Mouse (Mus musculus) forebrain, embryonic 16.5 days (tissue): ENCODE results near the gene Samd4b. TPM values are rescaled to one million over a fixed set of nuclear protein-coding genes. Genes with fewer than 3 reads are reported as not detected.

Source experiments
- ATAC-seq: fragments of 200-750 bp; cut with Nextera tagmentation; 2 replicates; pipeline ENCODE4 v1.8.0; 2017; ENCODE audit warnings: mild to moderate bottlenecking, moderate library complexity
- H3K27ac ChIP-seq: fragments of 300-500 bp; sonication (generic); 2 replicates; pipeline ENCODE4 v1.5.1; 2014; ENCODE audit warnings: low read length, control low read depth
- H3K27me3 ChIP-seq: fragments of 300-500 bp; sonication (generic); replicated peaks from 2 replicates; pipeline ENCODE4 v1.6.1; 2014; ENCODE audit warnings: low read length; ENCODE audit not compliant: control insufficient read depth, insufficient read depth
- H3K36me3 ChIP-seq: fragments of 300-500 bp; sonication (generic); 2 replicates; pipeline ENCODE4 v1.6.1; 2014; ENCODE audit not compliant: control insufficient read depth, insufficient read depth
- H3K4me1 ChIP-seq: fragments of 300-500 bp; sonication (generic); replicated peaks from 2 replicates; pipeline ENCODE4 v1.6.1; 2014; ENCODE audit warnings: low read length; ENCODE audit not compliant: control insufficient read depth, insufficient read depth
- H3K4me2 ChIP-seq: fragments of 300-500 bp; sonication (generic); 2 replicates; pipeline ENCODE4 v1.6.1; 2014; ENCODE audit warnings: mild to moderate bottlenecking, low read length, control low read depth
- H3K4me3 ChIP-seq: fragments of 300-500 bp; sonication (generic); replicated peaks from 2 replicates; pipeline ENCODE4 v1.5.1; 2014; ENCODE audit warnings: mild to moderate bottlenecking, low read length, control low read depth
- H3K9ac ChIP-seq: fragments of 300-500 bp; sonication (generic); replicated peaks from 2 replicates; pipeline ENCODE4 v1.6.1; 2014; ENCODE audit warnings: low read depth, low read length, control low read depth
- H3K9me3 ChIP-seq: fragments of 300-500 bp; sonication (generic); 2 replicates; pipeline ENCODE4 v1.6.1; 2016; ENCODE audit warnings: low read length; ENCODE audit not compliant: control insufficient read depth
- WGBS: fragments of 180-500 bp; shearing (Covaris S2); extraction: QIAGEN DNeasy Blood & Tissue Kit; methylation state at CpG from one replicate; pipeline ENCODE4 v1.1.7; 2014; 5-methylcytosine and 5-hydroxymethylcytosine counted together
- polyA plus RNA-seq: library from polyadenylated mRNA; unstranded; fragments of >200 nt; fragmentation: Nextera tagmentation; extraction: Ambion mirVana; gene quantifications from 2 replicates; pipeline ENCODE4 v1.2.1, GENCODE M21; 2015

Gene Samd4b
- polyA plus RNA-seq = 25.3 and 26.3 TPM in 2 replicates

GRCm38 (mm10) chr7:28597642-28598446 lies at the start of gene Samd4b, which contains the start of gene Pak4:
Samd4b (minus strand) TSS chr7:28598144.
Pak4 (minus strand) TSS chr7:28598185.
- ATAC-seq = peak; percentile 96
- no peaks in the 10 kb centered on the region for H3K27me3 ChIP-seq
- H3K4me2 ChIP-seq = peak within 1 kb of the TSS; percentile 80
- peak within 1 kb of the TSS; percentile 73 for H3K27ac ChIP-seq
- peak within 1 kb of the TSS; percentile 76 for H3K9ac ChIP-seq
- no peaks in the 10 kb centered on the region for H3K36me3 ChIP-seq
- peak within 1 kb of the TSS; percentile 67 for H3K4me3 ChIP-seq
- no peaks in the 10 kb centered on the region for H3K9me3 ChIP-seq
- under 1% methylated on average over 66 of the region's 66 CpGs for WGBS
- peaks cover 35% of the 10 kb centered on the region for H3K4me1 ChIP-seq

GRCm38 (mm10) chr7:28647016-28647415 lies 49.1 kb upstream of the Samd4b start:
- 60% methylated on average over 7 of the region's 7 CpGs for WGBS
- ATAC-seq = no peak
- Histone ChIP-seq H3K9me3 (no peaks in the 10 kb centered on the region), H3K36me3 (no peaks in the 10 kb centered on the region), H3K4me1 (no peaks in the 10 kb centered on the region), H3K27me3 (no peaks in the 10 kb centered on the region), H3K4me3 (no peak overlapping the region), H3K9ac (no peak overlapping the region), H3K4me2 (no peak overlapping the region), H3K27ac (no peak overlapping the region)

GRCm38 (mm10) chr7:28645947-28646475 lies 48.1 kb upstream of the Samd4b start:
- WGBS = 87% methylated on average over 2 of the region's 2 CpGs
- Histone ChIP-seq H3K4me3 (no peak overlapping the region), H3K4me2 (no peak overlapping the region), H3K27ac (no peak overlapping the region), H3K27me3 (no peaks in the 10 kb centered on the region), H3K9ac (no peak overlapping the region), H3K4me1 (no peaks in the 10 kb centered on the region), H3K36me3 (no peaks in the 10 kb centered on the region), H3K9me3 (no peaks in the 10 kb centered on the region)
- ATAC-seq = no peak

- Histone ChIP-seq H3K9me3 (no peaks in the 10 kb centered on the region), H3K36me3 (no peaks in the 10 kb centered on the region), H3K4me1 (no peaks in the 10 kb centered on the region), H3K4me3 (no peak overlapping the region), H3K27ac (no peak overlapping the region), H3K9ac (no peak overlapping the region), H3K27me3 (no peaks in the 10 kb centered on the region), H3K4me2 (no peak overlapping the region)
- WGBS = 17% methylated on average over 6 of the region's 6 CpGs
- ATAC-seq = no peak
Measured at GRCm38 (mm10) chr7:28645366-28645765, 47.4 kb upstream of the Samd4b start.

- WGBS = 89% methylated on average over 8 of the region's 8 CpGs
- Histone ChIP-seq H3K4me2 (no peak overlapping the region), H3K27ac (no peak overlapping the region), H3K9me3 (no peaks in the 10 kb centered on the region), H3K27me3 (no peaks in the 10 kb centered on the region), H3K4me1 (no peaks in the 10 kb centered on the region), H3K36me3 (no peaks in the 10 kb centered on the region), H3K9ac (no peak overlapping the region), H3K4me3 (no peak overlapping the region)
- no peak for ATAC-seq
Measured at GRCm38 (mm10) chr7:28641546-28641945, 43.6 kb upstream of the Samd4b start.

GRCm38 (mm10) chr7:28637511-28637910 lies 39.6 kb upstream of the Samd4b start:
- Histone ChIP-seq H3K9me3 (0 out of 2 replicates have a peak, but pooled peaks cover 2% of the 10 kb centered on the region), H3K27me3 (no peaks in the 10 kb centered on the region), H3K9ac (no peak overlapping the region), H3K36me3 (no peaks in the 10 kb centered on the region), H3K4me2 (no peak overlapping the region), H3K4me3 (no peak overlapping the region), H3K27ac (no peak overlapping the region), H3K4me1 (no peaks in the 10 kb centered on the region)
- ATAC-seq = no peak
- WGBS = 32% methylated on average over 8 of the region's 8 CpGs

GRCm38 (mm10) chr7:28634128-28634527 lies 36.2 kb upstream of the Samd4b start:
- Histone ChIP-seq H3K36me3 (no peaks in the 10 kb centered on the region), H3K4me2 (no peak overlapping the region), H3K27ac (no peak overlapping the region), H3K4me1 (peaks cover 9% of the 10 kb centered on the region; the same call in 1 of the 2 replicates), H3K4me3 (no peak overlapping the region), H3K9ac (no peak overlapping the region), H3K27me3 (peaks cover 21% of the 10 kb centered on the region), H3K9me3 (0 out of 2 replicates have a peak, but pooled peaks cover 2% of the 10 kb centered on the region)
- no peak for ATAC-seq
- WGBS = 78% methylated on average over 4 of the region's 4 CpGs

GRCm38 (mm10) chr7:28631073-28631472 lies 33.1 kb upstream of the Samd4b start, which contains the start of gene Acp7:
Acp7 (minus strand) TSS chr7:28631332.
- ATAC-seq = no peak
- H3K4me3 ChIP-seq = peak within 1 kb of the TSS; percentile 27
- WGBS = 33% methylated on average over 10 of the region's 10 CpGs
- no peaks in the 10 kb centered on the region for H3K36me3 ChIP-seq
- H3K9ac ChIP-seq = peak within 1 kb of the TSS; percentile 19; the same call in 1 of the 2 replicates
- H3K4me1 ChIP-seq = peaks cover 9% of the 10 kb centered on the region; the same call in 1 of the 2 replicates
- 0 out of 2 replicates have a peak, but pooled peaks cover 2% of the 10 kb centered on the region for H3K9me3 ChIP-seq
- H3K4me2 ChIP-seq = peak within 1 kb of the TSS; percentile 38
- H3K27ac ChIP-seq = no peak within 1 kb of the TSS
- H3K27me3 ChIP-seq = peaks cover 25% of the 10 kb centered on the region

- 0 out of 2 replicates have a peak, but pooled peaks cover under 1% of the 10 kb centered on the region for H3K4me1 ChIP-seq
- 85% methylated on average over 5 of the region's 5 CpGs for WGBS
- ATAC-seq = no peak
Measured at GRCm38 (mm10) chr7:28624791-28625190, 26.8 kb upstream of the Samd4b start.

More at GRCm38 (mm10) chr7:28624791-28625190, 26.8 kb upstream of the Samd4b start:
- Histone ChIP-seq H3K27ac (no peak overlapping the region), H3K4me3 (no peak overlapping the region), H3K9me3 (no peaks in the 10 kb centered on the region), H3K36me3 (no peaks in the 10 kb centered on the region), H3K27me3 (peaks cover 11% of the 10 kb centered on the region), H3K4me2 (no peak overlapping the region), H3K9ac (no peak overlapping the region)
